Mouse (Mus musculus): ENCODE measurements around the gene Tle2.

- TF ChIP-seq CHD2 (IDR thresholded peaks at IDR 0.05; ENCODE audit: low read length) (no peak), CTCF (IDR thresholded peaks at IDR 0.05 in 2 of 3, conservative IDR thresholded peaks at IDR 0.05 in 1 of 3; ENCODE audit: control insufficient read depth in 1 of 3, insufficient read depth in 1 of 3, low read depth in 2 of 3, low read length in 3 of 3, poor library complexity in 1 of 3, severe bottlenecking in 1 of 3) (no peak), ZNF384 (IDR thresholded peaks at IDR 0.05; ENCODE audit: low read depth, low read length) (no peak), HCFC1 (IDR thresholded peaks at IDR 0.05; ENCODE audit: low read depth, low read length) (no peak), EP300 (IDR thresholded peaks at IDR 0.05; ENCODE audit: low read depth in 1 of 2, low read length in 2 of 2) (no peak), POLR2A (IDR thresholded peaks at IDR 0.05; ENCODE audit: control insufficient read depth in 1 of 2, insufficient read depth in 1 of 2, low read depth in 1 of 2, low read length in 2 of 2, poor library complexity in 1 of 2) (no peak), POLR2AphosphoS2 (IDR thresholded peaks at IDR 0.05; ENCODE audit: low read length) (no peak), GABPA (IDR thresholded peaks at IDR 0.05; ENCODE audit: low read depth, low read length) (no peak), USF2 (IDR thresholded peaks at IDR 0.05; ENCODE audit: borderline replicate concordance in 1 of 2, insufficient read depth in 1 of 2, low read depth in 1 of 2, low read length in 2 of 2) (no peak), JUND (IDR thresholded peaks at IDR 0.05; ENCODE audit: low read depth, low read length) (no peak), GATA1 (IDR thresholded peaks at IDR 0.05; ENCODE audit: low read depth, low read length) (no peak), TCF12 (IDR thresholded peaks at IDR 0.05; ENCODE audit: low read depth, low read length) (no peak), RAD21 (IDR thresholded peaks at IDR 0.05; ENCODE audit: low read depth, low read length) (no peak)
Observed at GRCm38 (mm10) chr10:81591846-81592245, 17.5 kb downstream of the Tle2 start.

Measured in MEL (cell line).